Mouse (Mus musculus) E14TG2a.4 (cell line): ENCODE results near the gene Mrps27.
"Not testable (repeated sequence)": the region's sequence is repeated elsewhere in the genome, so short reads cannot be mapped to it uniquely, and the experiment has no call there.

Experiments used
- H3K27me3 ChIP-seq: 2 replicates; pipeline ENCODE4 v1.6.1; 2014; ENCODE audit warnings: low read length, control low read depth; ENCODE audit not compliant: insufficient read depth
- H3K36me3 ChIP-seq: 2 replicates; pipeline ENCODE4 v1.6.1; 2014; ENCODE audit warnings: low read length, control low read depth; ENCODE audit not compliant: insufficient read depth
- H3K4me1 ChIP-seq: replicated peaks from 2 replicates; pipeline ENCODE4 v1.6.1; 2014; ENCODE audit warnings: low read depth, low read length, control low read depth
- H3K4me3 ChIP-seq: replicated peaks from 2 replicates; pipeline ENCODE4 v1.5.1; 2014; ENCODE audit warnings: mild to moderate bottlenecking, low read length
- H3K9me3 ChIP-seq: 2 replicates; pipeline ENCODE4 v1.6.1; 2014; ENCODE audit warnings: low read length, control low read depth
- CTCF ChIP-seq: conservative IDR thresholded peaks from 2 replicates; pipeline ENCODE4 v1.5.1; 2014; ENCODE audit warnings: low read length
- NANOG ChIP-seq: IDR thresholded peaks from 2 replicates; pipeline ENCODE4 v1.6.1; 2014; ENCODE audit warnings: borderline replicate concordance, low read length, mixed read lengths
- POU5F1 ChIP-seq: IDR thresholded peaks from 2 replicates; pipeline ENCODE4 v1.6.1; 2014; ENCODE audit warnings: low read length, borderline replicate concordance

Mrps27 gene

DNA sequence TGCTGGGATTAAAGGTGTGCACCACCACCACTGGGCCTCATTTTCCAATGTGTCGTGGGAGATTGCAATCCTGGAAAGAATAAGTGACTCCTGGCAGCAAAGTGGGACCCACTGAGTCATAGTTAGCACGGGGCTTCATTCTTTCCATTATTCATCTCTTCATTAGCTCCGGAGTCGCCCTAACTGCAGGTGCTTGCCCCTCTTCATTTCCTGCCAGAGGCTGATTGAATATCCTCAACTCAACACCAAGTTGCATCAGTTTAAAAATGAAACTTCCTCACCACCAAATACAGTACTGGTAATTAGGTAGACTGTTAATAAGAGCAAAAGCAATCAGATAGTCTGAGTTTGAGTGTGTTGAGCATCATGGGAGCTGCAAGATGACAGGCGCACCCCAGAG is 30.5 kb upstream of the Mrps27 start:
- no peaks in the 10 kb centered on the region for H3K27me3 ChIP-seq
- peaks cover 5% of the 10 kb centered on the region for H3K36me3 ChIP-seq
- TF ChIP-seq POU5F1 (no peak), NANOG (no peak), CTCF (no peak)
- no peaks in the 10 kb centered on the region for H3K9me3 ChIP-seq
- no peaks in the 10 kb centered on the region for H3K4me1 ChIP-seq
- H3K4me3 ChIP-seq = no peak overlapping the region

- H3K27me3 ChIP-seq = no peaks in the 10 kb centered on the region
- no peaks in the 10 kb centered on the region for H3K4me1 ChIP-seq
- H3K9me3 ChIP-seq = no peaks in the 10 kb centered on the region
- TF ChIP-seq POU5F1 (no peak), CTCF (no peak), NANOG (no peak)
- no peak overlapping the region for H3K4me3 ChIP-seq
- H3K36me3 ChIP-seq = peaks cover 11% of the 10 kb centered on the region
Observed at GRCm38 (mm10) chr13:99314657-99315181, 29.9 kb upstream of the Mrps27 start.

DNA sequence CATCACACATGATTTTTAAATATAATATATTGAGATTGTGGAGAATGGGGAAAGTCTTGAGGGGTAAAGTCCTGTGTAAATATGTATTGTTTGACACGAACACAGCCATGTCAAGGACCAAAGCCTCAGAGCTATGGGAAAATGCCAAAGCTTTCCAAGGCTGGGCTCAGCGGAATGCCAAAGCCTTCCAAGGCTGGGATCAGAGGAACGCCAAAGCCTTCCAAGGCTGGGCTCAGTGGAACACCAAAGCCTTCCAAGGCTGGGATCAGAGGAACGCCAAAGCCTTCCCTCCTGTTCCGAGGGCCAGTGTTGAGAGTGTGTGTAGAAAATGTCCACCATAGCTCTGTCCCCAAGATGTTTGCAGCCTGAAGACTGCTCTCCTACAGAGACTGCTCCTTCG is 28.2 kb upstream of the Mrps27 start:
- Histone ChIP-seq H3K4me1 (peaks cover 6% of the 10 kb centered on the region), H3K27me3 (no peaks in the 10 kb centered on the region), H3K9me3 (no peaks in the 10 kb centered on the region), H3K36me3 (peaks cover 28% of the 10 kb centered on the region), H3K4me3 (no peak overlapping the region)
- TF ChIP-seq NANOG (no peak), POU5F1 (no peak), CTCF (no peak)

GRCm38 (mm10) chr13:99317058-99317457 is 27.5 kb upstream of the Mrps27 start:
- Histone ChIP-seq H3K36me3 (peaks cover 34% of the 10 kb centered on the region), H3K27me3 (no peaks in the 10 kb centered on the region), H3K4me3 (no peak overlapping the region), H3K9me3 (no peaks in the 10 kb centered on the region), H3K4me1 (peaks cover 6% of the 10 kb centered on the region)
- no peak for TF ChIP-seq POU5F1
- TF ChIP-seq CTCF = peak; percentile 9; the same call in 1 of the 2 replicates
- TF ChIP-seq NANOG = no peak

GRCm38 (mm10) chr13:99320453-99320852 is 24.1 kb upstream of the Mrps27 start:
- no peak for TF ChIP-seq POU5F1
- no peak for TF ChIP-seq NANOG
- TF ChIP-seq CTCF = no peak
- Histone ChIP-seq H3K27me3 (no peaks in the 10 kb centered on the region), H3K4me3 (no peak overlapping the region), H3K9me3 (no peaks in the 10 kb centered on the region), H3K4me1 (peaks cover 31% of the 10 kb centered on the region), H3K36me3 (peaks cover 64% of the 10 kb centered on the region)

GRCm38 (mm10) chr13:99322915-99323314 is 21.7 kb upstream of the Mrps27 start:
- H3K9me3 ChIP-seq, H3K4me3 ChIP-seq, H3K27me3 ChIP-seq: not testable (repeated sequence)
- Histone ChIP-seq H3K4me1 (peaks cover 31% of the 10 kb centered on the region), H3K36me3 (peaks cover 86% of the 10 kb centered on the region)

DNA sequence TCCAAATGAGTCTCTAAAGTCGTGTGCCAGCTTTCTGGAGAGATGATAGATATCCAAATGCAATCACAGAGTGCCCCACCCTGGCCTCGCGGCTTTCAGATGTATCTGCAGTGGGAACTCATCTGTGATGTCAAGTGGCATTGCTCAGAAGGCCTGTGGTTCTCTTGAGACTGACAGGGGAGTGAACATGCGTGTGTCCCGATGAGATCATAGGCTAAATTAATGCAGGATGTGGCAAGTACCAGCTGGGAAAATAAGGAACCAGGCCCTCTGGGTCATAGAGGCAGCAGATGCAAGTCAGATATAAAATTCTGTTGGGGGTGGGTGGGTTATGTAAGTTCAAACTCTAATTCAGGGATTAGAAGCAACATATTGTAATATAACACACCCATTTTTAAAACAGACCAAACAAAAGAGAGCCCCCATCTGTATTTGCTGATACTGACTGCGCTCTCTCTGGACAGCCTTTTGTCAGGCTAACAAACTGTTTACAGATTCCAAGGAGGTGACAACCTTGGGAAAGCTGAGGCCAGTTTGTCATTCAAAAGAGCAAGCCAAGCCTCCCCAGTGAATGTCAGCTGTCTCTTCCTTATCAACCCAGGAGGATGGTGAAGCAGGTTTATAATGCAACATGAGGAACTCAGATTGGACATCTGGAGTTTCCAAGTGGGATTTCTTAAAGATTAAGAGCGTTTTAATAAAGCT is 20.8 kb upstream of the Mrps27 start:
- H3K36me3 ChIP-seq = peaks cover 92% of the 10 kb centered on the region
- H3K4me3 ChIP-seq = 0 out of 2 replicates have a peak overlapping the region, but pooled peaks have one; percentile 1
- H3K4me1 ChIP-seq = peaks cover 31% of the 10 kb centered on the region
- H3K27me3 ChIP-seq = no peaks in the 10 kb centered on the region
- H3K9me3 ChIP-seq = no peaks in the 10 kb centered on the region
- no peak for TF ChIP-seq POU5F1

DNA sequence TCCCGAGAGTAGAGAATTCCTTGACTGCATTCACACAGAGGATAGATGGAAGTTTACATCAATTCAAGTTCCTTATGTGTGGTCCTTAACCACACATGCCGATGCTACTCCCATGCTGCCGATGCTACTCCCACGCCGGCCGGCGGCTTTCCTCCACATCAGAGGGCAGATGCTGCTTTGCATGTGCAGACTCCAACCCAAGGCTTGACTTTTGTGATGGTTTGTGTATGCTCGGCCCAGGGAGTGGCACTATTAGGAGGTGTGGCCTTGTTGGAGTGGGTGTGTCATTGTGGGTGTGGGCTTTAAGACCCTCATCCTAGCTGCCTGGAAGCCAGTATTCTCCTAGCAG is 20.3 kb upstream of the Mrps27 start:
- H3K9me3 ChIP-seq, H3K27me3 ChIP-seq: not testable (repeated sequence)
- peaks cover 93% of the 10 kb centered on the region for H3K36me3 ChIP-seq
- 0 out of 2 replicates have a peak overlapping the region, but pooled peaks have one; percentile 1 for H3K4me3 ChIP-seq
- H3K4me1 ChIP-seq = peaks cover 31% of the 10 kb centered on the region

DNA sequence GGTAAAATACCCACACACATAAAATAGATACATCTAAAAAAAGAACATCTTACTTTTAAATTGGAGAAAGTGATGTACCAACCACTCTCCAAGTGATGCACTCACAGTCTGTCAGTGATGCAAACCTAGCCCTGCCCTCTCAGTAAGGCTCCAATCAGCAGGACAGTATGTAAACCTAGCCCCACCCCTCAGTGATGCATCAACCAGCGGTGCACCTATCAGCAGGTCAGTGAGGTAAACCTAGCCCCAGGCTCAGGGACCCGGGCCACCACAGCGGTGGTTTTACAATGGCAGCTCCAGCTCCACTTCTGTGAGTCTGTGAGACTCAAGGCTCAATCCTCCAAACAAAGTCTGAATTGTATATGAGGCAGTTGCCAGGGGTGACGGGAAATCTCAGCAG is 13.3 kb upstream of the Mrps27 start:
- H3K4me3 ChIP-seq = no peak overlapping the region
- H3K9me3 ChIP-seq = no peaks in the 10 kb centered on the region
- no peak for TF ChIP-seq POU5F1
- TF ChIP-seq NANOG = no peak
- no peak for TF ChIP-seq CTCF
- H3K36me3 ChIP-seq = peaks cover 95% of the 10 kb centered on the region
- H3K4me1 ChIP-seq = peaks cover 14% of the 10 kb centered on the region
- H3K27me3 ChIP-seq = no peaks in the 10 kb centered on the region
